Mouse (Mus musculus) kidney, postnatal 4 days (tissue): ENCODE data around the gene Ctdnep1.

Experiments
- DNase-seq, 2 experiments: peaks; one replicate each; pipeline ENCODE4 v3.0.0; 2021; ENCODE audit warnings: mixed read lengths in 2 of 2

Ctdnep1 gene

GRCm38 (mm10) chr11:69984431-69984830 is 3.5 kb downstream of the Ctdnep1 start:
- no peak for DNase-seq

GRCm38 (mm10) chr11:69989949-69990348 is 9.0 kb downstream of the Ctdnep1 start:
- DNase-seq = no peak

DNA sequence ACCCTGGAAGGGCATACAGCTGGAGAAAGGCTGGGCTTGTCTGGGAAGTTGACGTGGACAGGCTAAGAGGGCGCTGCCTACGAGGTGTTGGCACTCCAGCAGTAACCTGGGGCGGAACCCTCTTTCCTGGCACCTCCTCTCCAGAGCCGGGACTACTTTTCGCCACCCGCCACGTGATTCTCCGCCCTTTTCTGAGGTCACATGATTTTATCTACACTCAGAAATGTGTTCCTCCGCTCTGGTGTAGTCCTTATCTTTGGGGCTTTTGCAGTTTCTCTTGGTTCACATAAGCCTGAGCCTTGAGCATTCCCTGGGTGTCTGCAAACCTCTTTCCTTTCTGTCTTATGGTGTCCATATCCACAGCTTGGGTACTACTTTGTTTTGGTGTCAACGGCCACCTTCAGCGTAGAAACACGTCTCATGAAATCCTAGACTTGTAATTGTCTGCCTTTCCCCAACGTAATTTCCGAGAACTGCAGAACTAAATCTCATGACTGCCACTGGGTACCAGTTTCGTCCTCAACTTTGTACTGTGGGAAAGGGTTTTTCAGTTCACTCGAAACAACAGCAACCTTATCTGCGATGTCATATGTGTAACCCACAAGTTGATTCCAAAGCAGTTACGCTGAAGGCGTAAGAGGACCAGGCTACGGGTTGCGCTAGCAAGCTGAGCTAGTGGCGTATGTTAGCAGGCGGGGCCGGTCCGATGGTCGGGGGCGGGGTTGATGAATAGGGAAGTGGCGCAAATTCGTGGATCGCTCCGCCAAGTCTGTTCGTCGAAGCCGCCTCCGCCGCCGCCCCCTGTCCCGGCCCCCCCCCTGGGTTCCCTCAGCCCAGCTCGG is 10.1 kb downstream of the Ctdnep1 start, which contains the start of gene Gabarap:
Gene Gabarap, plus strand, starts transcription at position 294 of the 842 bp plus-strand sequence.
- DNase-seq = peak; percentile 97 to 98

DNA sequence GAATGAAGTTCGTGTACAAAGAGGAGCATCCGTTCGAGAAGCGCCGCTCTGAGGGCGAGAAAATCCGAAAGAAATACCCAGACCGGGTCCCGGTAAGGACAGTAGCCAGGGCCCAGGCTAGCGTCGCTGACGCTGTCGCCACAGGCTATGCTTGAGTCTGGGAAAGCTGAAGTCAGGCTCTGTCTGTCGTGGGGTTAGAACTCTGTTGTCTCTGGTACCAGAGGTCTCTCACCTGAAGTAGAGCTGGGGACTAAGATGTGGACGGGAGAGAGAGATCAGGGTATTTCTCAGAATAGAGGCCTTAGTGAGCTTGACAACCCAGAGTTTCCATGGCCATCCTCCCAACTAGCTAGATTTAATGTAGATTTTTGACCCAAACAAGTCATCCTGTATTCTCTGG is 10.8 kb downstream of the Ctdnep1 start:
- no peak for DNase-seq

- no peak for DNase-seq
Observed at GRCm38 (mm10) chr11:69992396-69992795, 11.4 kb downstream of the Ctdnep1 start.

DNA sequence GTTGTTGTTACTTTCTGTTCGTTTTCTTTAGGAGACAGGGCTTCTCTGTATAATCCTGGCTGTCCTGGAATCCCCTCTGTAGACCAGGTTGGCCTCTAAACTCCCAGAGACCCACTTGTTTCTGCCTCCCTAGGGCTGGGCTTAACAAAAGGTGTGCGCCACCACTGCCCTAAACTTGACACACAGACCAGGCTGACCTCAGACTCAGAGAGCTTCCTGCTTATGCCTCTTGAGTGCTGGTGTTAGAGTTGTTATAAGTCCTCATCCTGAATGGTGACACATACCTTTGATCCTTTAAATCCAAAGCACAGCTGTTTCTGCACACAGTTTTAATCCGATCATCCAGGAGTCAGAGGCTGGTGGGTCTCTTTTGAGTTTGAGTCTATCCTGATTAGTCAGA is 12.0 kb downstream of the Ctdnep1 start:
- DNase-seq = no peak

DNA sequence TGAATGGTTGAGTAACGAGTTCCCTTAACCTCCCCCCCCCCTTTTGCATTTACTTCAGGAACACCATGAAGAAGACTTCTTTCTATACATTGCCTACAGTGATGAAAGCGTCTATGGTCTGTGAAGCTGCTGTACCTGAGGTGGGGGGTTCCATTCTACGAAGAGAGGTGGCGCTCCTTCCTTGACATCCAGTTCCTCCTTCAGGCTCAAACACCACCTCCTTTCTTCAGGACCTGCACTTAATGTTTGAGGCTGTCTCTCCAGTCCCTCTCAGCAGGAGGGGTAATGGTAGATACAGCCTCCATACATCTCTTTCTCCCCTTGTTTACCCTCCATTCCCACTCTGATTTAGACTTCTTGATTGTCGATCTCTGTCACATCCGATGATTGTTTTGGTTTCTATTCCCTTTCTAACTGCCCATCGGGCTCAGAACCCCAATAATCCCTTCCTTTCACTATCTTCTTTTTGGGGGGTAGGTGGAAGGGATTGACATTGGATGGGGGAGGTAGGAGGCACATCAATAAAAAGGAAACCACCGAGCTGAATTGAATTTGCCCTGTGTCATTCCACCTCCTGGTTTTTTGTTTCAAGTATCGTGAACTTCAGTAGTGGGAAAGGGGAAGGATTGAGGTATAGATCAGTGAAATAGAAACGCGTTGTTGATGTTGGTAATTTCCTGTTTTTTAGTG is 13.6 kb downstream of the Ctdnep1 start:
- no peak for DNase-seq

DNA sequence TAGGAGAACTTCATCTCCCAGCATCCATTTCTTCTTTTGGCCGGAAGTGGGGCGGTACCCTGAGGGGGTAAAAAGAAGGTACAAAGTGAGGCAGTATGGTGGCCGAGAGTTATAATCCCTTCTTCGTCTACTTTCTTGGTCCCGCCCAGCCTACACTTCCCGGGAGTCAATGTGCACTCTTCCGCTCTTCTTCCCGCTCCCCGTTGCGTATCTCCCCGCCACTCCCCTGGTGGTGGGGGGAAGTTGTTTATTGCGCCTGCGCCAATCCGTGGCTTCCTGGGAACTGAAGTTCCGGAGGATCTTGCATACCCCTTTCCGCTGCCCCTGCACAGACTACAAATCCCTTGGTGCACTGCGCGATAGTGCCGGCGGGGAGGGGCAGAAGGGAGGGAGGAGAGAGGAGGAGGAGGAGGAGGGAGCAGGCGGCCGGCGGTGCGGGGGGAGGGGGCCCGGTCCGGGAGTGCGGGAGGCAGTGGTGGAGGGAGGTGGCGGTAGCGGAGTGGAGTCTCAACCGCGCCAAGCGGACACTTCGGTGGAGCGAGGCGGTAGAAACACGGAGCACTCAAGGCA is 14.5 kb downstream of the Ctdnep1 start, which contains the start of gene Phf23:
Gene Phf23, plus strand, starts transcription at position 387 of the 570 bp plus-strand sequence.
- peak; percentile 97 to 98 for DNase-seq

GRCm38 (mm10) chr11:69996161-69997061 is 15.5 kb downstream of the Ctdnep1 start:
- DNase-seq = peak in 1 of 2 experiments; percentile 51

GRCm38 (mm10) chr11:69997070-69997509 is 16.1 kb downstream of the Ctdnep1 start:
- DNase-seq = peak; percentile 94 to 96

- DNase-seq = no peak
Observed at GRCm38 (mm10) chr11:69998567-69999491, 17.9 kb downstream of the Ctdnep1 start.

- DNase-seq = no peak
Observed at GRCm38 (mm10) chr11:69999666-70000065, 18.7 kb downstream of the Ctdnep1 start.

DNA sequence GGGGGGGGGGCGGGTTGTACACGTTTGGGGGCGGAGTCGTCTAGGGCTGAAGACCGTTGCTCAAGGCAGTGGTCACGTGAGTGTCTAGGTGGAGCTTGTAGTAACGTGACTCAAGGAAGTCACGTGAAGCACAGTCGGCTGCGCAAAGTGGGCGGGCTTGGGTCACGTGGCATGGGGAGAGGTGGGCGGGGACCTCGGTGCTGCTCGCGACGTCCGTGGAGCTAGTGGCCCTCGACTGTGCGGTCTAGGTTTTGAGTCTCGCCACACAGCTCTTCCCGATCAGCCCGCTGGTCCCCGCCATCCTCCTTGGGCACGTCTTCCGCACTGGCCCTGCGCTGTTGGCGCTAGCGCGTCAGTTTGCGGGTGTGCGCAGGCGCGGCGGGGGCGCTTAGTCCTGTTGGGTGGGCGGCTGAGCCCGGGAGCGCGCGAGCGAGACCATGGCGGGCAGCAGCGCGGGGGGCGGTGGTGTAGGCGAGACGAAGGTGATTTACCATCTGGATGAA is 19.5 kb downstream of the Ctdnep1 start, which contains the start of gene Dvl2:
Gene Dvl2, plus strand, starts transcription at position 200 of the 503 bp plus-strand sequence.
- peak; percentile 95 to 96 for DNase-seq

DNA sequence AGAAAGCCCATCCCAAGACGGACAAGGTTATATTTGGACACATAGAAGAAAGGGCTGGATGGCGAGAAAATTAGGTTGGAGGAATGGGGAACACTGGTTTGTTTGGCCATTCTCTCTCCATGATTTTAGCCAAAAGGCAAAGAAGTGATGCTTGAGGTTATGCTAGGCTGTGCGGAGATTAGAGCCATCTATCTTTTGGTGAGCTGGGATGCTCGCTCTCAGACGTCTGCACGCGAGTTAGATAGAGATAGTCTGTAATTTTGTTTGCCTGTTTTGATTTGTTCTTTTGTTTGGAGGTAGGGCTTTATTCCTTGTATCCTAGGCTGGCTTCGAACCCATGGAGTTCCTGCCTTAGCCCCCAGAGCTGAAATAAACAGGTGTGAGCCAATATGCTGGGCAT is 20.2 kb downstream of the Ctdnep1 start:
- DNase-seq = no peak

GRCm38 (mm10) chr11:70001865-70002264 is 20.9 kb downstream of the Ctdnep1 start:
- DNase-seq = peak; percentile 77 to 82

GRCm38 (mm10) chr11:70002471-70002870 is 21.5 kb downstream of the Ctdnep1 start:
- DNase-seq = no peak

DNA sequence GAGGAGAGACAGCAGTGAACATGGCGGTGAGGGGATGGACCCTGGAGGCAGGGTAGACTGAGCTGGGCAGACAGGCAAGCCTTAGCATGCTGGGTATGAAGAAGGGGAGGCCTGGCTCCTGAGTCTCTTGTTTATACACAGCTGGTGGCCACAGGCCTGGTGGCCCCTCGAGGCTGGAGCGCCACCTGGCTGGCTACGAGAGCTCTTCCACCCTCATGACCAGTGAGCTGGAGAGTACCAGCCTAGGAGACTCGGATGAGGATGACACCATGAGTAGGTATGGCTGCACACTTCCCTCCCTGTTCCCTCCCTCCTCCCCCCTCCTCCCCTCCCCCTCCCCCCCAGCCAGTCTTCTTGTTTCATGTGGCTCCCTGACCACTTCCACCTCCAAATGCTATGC is 24.6 kb downstream of the Ctdnep1 start:
- peak in 1 of 2 experiments; percentile 63 for DNase-seq

DNA sequence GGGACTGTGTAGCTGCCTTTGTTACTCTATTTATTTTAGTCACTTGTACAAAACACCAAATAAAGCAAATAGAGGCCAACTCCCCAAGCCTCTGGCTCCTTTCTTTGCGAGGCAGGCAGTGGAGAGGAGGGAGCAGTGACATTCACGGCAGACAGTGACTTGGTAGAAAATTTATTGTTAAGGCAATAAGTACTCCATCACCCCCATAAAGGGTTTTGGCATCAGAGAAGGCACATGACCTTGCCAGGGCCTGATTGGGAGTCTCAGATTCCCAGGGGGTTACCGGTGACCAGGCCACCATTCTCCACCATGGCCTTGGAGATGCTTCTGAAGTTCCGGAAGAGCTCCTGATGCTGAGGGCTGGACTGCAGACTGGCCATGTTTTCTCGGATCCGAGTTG is 29.1 kb downstream of the Ctdnep1 start:
- DNase-seq = no peak

DNA sequence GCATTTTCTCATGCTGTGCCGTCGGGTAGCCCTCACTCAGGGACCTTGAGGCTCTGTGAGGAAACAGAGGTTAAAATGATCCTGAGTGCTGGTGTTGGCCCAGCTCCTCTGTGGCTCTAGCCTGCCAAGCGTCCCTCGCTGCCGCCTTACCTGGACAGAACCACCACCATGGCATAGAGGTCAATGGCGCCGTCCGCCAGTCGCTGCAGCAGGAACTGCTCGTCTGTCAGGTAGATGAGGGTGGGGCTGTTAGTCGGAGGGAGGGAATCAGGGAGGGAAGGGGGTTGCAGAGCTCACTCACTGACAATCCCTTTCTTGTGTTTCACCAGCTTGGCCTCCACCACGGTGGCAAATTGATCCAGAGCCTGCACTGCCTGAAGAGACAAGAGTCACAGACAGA is 29.6 kb downstream of the Ctdnep1 start:
- DNase-seq = no peak

DNA sequence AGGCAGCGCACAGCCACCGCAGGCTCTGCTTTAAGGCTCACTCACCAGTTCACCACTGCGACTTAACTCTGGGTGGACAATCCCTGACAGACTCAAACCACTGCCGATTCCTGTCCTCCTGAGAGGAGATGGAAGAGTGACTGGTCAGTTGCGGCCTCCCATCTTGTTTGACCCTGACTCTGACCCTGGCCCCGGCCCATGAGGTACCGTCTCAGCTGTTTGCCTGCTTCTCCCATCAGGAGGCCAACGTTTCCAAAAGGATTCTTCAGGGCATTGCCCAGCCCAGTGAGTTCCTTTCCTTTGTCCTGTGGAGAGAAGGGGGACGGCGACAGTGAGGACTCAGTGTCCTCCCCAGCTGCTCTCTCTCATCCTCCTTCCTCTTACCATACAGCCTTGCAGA is 30.0 kb downstream of the Ctdnep1 start:
- DNase-seq = no peak

GRCm38 (mm10) chr11:70012931-70013330 is 32.0 kb downstream of the Ctdnep1 start:
- no peak for DNase-seq
